Mouse (Mus musculus) embryo, embryonic 11 days (tissue): Measurements from ENCODE around the gene 2410002F23Rik.
"Not testable (repeated sequence)": the region's sequence is repeated elsewhere in the genome, so short reads cannot be mapped to it uniquely, and the experiment has no call there.

Experiments
- DNase-seq: peaks from one replicate; pipeline ENCODE4 v3.0.0-alpha.2; 2015

Gene 2410002F23Rik

DNA sequence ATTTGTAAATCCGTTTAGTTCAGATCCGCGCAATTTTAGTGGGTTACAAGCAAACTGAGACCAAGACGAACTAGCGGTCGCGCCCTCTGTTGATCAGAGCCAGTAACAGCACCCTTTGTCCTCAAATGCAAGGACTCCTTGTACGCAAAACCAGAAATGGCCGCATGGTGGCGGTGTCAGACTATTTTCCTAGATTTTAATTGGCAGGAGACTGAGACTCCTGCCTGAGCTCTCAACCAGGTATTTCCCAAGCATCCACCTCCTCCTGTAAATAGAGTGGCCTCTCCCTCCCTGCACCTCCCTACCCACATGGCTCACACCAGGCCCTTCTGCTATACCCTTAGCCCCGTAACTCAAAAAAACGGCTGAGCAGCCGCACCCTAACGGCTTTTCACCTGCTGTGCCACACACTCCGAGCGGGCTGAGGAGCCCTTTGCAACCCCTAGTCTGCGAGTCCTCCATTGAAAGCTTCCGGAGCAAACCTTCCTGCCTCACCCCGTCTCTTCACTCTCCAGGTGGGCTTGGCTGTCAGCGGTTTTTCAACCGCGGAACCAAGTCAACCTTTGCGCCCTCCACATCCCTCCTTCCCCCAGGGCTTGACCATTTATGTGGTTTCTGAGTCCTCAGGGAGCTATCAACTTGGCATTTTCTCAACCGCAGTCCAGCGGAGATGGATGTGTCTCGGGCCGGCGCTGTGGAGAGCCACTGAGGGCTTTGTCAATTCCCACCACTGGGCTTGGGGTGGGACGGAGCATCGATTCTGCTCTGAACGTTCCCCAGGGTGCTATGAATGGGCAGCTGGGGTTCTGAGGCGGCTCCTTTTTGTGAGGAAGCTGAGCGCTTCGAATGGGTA is 16.5 kb downstream of the 2410002F23Rik start:
- peak; percentile 94 for DNase-seq

- no peak for DNase-seq
Observed at GRCm38 (mm10) chr7:44268117-44268516, 21.6 kb downstream of the 2410002F23Rik start.

- DNase-seq: no peak
Observed at GRCm38 (mm10) chr7:44269397-44269796, 22.9 kb downstream of the 2410002F23Rik start.

DNA sequence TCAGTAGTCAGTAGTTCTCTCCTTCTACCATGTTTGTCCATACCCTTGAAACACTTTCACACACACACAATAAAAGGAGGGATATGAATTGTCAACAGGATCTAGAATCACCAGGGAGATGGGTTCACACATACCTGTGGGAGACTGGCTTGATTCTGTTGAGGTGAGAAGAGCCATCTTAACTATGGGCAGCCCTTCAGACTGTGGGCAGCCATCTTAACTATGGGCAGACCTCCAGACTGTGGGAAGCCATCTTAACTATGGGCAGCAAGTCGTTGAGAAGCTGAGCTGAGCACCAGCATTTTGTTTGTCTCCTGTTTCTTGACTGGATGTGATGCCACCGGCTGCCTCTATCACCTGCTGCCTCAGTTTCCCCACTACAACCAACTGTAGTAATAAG is 24.8 kb downstream of the 2410002F23Rik start:
- no peak for DNase-seq

DNA sequence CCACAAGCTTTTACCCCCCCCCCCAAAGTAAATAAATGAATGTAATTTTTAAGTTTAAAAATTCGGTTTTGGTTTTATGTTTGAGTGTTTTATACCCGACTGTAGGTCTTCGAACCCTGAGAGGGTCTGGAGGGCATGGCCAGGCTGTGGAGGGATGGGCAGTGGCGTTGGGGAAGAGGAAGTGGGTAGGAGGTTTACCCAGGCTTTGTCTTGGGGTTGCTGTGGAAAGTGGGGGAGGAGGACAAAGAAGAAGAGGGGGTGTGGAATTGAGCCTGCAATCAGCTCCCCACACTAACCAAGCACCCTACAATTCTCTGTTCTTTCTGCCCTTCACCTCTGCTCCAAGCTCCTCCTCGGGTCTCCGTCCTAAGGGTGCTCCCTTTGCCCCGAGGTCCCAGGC is 26.0 kb downstream of the 2410002F23Rik start:
- no peak for DNase-seq

- DNase-seq: no peak
Observed at GRCm38 (mm10) chr7:44273446-44273845, 26.9 kb downstream of the 2410002F23Rik start.

GRCm38 (mm10) chr7:44274096-44274495 is 27.6 kb downstream of the 2410002F23Rik start:
- no peak for DNase-seq

- DNase-seq: no peak
Observed at GRCm38 (mm10) chr7:44275546-44275945, 29.0 kb downstream of the 2410002F23Rik start.

DNA sequence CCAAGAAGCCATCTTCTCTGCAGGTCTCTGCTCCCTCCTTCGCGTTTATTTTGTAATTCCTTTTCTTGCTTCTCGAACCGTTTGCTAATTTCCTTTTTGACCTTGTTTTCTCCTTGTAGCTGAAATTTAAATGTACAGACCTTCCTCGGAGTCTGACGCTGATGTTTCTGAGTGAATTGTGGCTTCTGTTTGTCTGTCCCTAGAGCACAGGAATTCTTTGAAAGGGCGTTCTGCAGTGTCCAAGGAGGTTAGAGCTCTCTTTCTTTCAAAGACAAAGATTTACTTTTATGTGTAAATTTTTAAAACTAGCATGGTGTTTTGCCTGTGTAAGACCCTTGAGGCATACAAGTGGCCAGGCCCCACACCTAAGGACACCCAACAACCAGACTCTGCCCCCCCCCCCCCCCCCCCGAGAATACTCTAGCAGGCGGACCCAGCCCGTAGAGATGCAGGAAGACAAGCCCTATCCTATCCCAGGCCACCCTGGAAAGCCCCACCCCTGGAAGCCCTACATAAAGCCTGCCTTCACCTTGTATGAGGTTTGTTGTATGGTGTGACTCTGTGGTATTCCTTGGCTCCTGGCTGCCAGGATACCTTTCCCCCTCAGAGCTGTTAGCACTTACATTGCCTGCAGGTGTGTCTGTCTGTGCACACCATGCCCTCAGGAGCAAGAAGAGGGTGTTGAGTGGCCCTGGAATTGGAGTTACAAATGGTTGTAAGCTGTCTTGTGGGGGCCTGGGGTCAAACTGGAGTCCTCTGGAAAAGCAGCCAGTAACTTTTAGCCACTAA is 30.1 kb downstream of the 2410002F23Rik start:
- no peak for DNase-seq

DNA sequence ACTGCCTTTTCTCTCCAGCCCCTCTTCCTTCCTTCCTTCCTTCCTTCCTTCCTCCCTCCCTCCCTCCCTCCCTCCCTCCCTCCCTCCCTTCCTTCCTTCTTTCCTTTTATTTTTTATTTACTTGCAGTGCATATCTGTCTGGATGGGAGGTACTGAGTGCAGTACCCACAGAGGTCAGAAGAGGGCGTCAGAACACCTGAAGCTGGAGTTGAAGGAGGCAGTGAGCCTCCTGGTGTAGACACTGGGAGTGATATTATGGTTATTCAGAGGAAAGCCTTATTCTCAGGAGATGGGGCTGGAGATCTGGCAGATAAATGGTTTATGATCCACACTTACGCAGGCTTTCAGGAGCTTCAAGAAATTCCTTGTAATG is 30.7 kb downstream of the 2410002F23Rik start:
- peak; percentile 28 for DNase-seq

DNA sequence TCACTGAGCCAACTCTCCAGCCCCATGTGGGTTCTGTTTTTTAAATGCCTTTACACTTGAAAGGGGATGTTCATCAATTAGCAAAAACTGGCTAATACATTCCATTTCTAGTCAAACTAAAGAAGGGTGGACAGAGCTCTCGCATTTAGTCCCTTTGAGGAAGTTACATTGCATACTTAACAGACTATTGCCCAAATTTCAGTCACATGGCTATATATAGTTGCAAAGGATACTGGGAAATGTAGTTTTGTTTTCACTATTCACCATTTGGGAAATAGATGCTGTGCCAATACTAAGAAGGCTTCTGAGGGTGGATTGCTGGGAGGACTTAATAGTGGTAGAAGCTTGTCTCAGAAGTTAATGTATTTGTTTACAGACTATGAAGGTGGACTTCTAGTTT is 34.4 kb downstream of the 2410002F23Rik start:
- DNase-seq: no peak

GRCm38 (mm10) chr7:44281586-44281985 is 35.1 kb downstream of the 2410002F23Rik start:
- DNase-seq: no peak

DNA sequence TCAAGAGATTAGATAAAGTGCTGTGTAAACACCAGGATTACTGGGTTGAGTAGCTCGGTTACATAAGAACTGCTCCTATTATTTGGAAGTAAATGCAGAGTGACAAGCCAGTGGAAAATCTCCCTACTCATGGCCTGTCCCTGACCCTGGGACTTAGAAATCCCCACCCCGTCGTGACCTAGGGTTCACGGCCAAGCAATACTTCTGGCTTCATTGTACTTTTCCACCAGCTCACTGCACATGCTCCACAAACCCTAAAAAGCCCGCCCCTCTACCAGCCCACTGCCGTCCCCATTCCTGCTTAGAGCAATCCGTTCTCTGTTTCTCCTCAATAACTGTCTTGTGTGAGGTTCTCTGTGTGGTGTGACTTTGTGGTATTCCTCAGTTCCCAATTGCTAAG is 41.2 kb downstream of the 2410002F23Rik start:
- DNase-seq: no peak

GRCm38 (mm10) chr7:44290986-44291385 is 44.5 kb downstream of the 2410002F23Rik start:
- no peak for DNase-seq

GRCm38 (mm10) chr7:44291418-44291817 is 44.9 kb downstream of the 2410002F23Rik start:
- DNase-seq: no peak

DNA sequence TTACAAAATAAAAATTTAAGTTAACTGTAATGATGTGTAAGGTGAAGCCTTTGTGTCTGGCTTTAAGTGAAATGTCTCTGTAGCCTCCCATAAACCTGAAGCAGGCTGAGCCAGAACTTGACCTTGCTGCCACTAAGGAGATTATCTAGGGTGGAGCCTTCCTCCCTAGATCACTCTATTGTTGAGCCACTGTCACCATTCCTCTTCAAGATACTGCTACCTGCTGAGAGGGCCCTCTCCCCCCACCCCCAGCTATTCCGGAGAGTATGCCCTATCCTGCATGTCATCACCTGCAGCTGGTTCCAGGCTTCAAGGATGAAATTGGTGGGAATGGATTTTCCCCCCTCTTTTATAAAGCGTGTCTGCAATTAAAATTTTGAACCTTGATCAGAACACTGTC is 51.0 kb downstream of the 2410002F23Rik start:
- not testable (repeated sequence) for DNase-seq
